8 mouse cellular contexts compared by ENCODE assay signal in genomic region chr16:42874456-42874855, GRCm38 (mm10). TPM values are rescaled to one million over a fixed set of nuclear protein-coding genes. Genes with fewer than 3 reads are reported as not detected.
DNase-seq lines count a peak whose midpoint lies in the region; ATAC-seq lines count a peak whose summit lies in the region.

No protein-coding gene starts in this region.

- peak overlapping the region; percentile 68 for H3K4me2 ChIP-seq in heart, embryonic 11.5 days
- peak overlapping the region; percentile 54 for H3K4me2 ChIP-seq in kidney, embryonic 15.5 days
- H3K4me2 ChIP-seq in lung, embryonic 16.5 days (ENCODE audit: low read depth, low read length): peak overlapping the region; percentile 64

- peak; percentile 50 for DNase-seq in urinary bladder, postnatal 14 days (ENCODE audit: low spot score)
- no peak for DNase-seq in urinary bladder, adult 2 months (ENCODE audit: low spot score)
- peak; percentile 75 for DNase-seq in embryo, embryonic 11 days
- peak; percentile 46 for DNase-seq in skeletal muscle tissue, adult 2 months (ENCODE audit: low read depth, low spot score)
- DNase-seq in right cerebral cortex, postnatal 36 days (ENCODE audit: low spot score in 2 of 2): no peak

- peak overlapping the region; percentile 41 for H3K4me3 ChIP-seq in heart, embryonic 11.5 days (ENCODE audit: low read depth, low read length)
- peak overlapping the region; percentile 44 for H3K4me3 ChIP-seq in kidney, embryonic 15.5 days (replicated peaks)
- H3K4me3 ChIP-seq in lung, embryonic 16.5 days (ENCODE audit: low read length): peak overlapping the region; percentile 60

- peak overlapping the region; percentile 88 for H3K27ac ChIP-seq in heart, embryonic 11.5 days (ENCODE audit: low read depth, low read length)
- peak overlapping the region; percentile 100 for H3K27ac ChIP-seq in kidney, embryonic 15.5 days
- H3K27ac ChIP-seq in lung, embryonic 16.5 days (ENCODE audit: low read length): peak overlapping the region; percentile 97

- H3K27me3 ChIP-seq in heart, embryonic 11.5 days (ENCODE audit: control insufficient read depth, insufficient read depth, low read length): no peaks in the 10 kb centered on the region
- no peaks in the 10 kb centered on the region for H3K27me3 ChIP-seq in kidney, embryonic 15.5 days
- no peaks in the 10 kb centered on the region for H3K27me3 ChIP-seq in lung, embryonic 16.5 days (ENCODE audit: control insufficient read depth, insufficient read depth, low read depth, low read length)

- peak overlapping the region; percentile 59 for H3K9ac ChIP-seq in heart, embryonic 11.5 days (ENCODE audit: low read depth, low read length)
- H3K9ac ChIP-seq in kidney, embryonic 15.5 days: peak overlapping the region; percentile 43
- peak overlapping the region; percentile 73 for H3K9ac ChIP-seq in lung, embryonic 16.5 days (ENCODE audit: low read length)

- H3K4me1 ChIP-seq in heart, embryonic 11.5 days (ENCODE audit: control insufficient read depth, insufficient read depth, low read length): no peaks in the 10 kb centered on the region
- H3K4me1 ChIP-seq in kidney, embryonic 15.5 days: peaks cover 13% of the 10 kb centered on the region; the same call in 1 of the 2 replicates
- H3K4me1 ChIP-seq in lung, embryonic 16.5 days (replicated peaks; ENCODE audit: control insufficient read depth, insufficient read depth, low read length): no peaks in the 10 kb centered on the region; the same call in 1 of the 2 replicates

- H3K9me3 ChIP-seq in heart, embryonic 11.5 days (replicated peaks; ENCODE audit: control insufficient read depth, low read length): no peaks in the 10 kb centered on the region
- H3K9me3 ChIP-seq in kidney, embryonic 15.5 days (replicated peaks): no peaks in the 10 kb centered on the region
- H3K9me3 ChIP-seq in lung, embryonic 16.5 days (ENCODE audit: control insufficient read depth, low read length): no peaks in the 10 kb centered on the region

- H3K36me3 ChIP-seq in heart, embryonic 11.5 days (ENCODE audit: control insufficient read depth, insufficient read depth, low read length): no peaks in the 10 kb centered on the region
- no peaks in the 10 kb centered on the region for H3K36me3 ChIP-seq in kidney, embryonic 15.5 days
- no peaks in the 10 kb centered on the region for H3K36me3 ChIP-seq in lung, embryonic 16.5 days (ENCODE audit: control insufficient read depth, insufficient read depth, low read length)

- ATAC-seq in heart, embryonic 11.5 days (replicated peaks; ENCODE audit: insufficient number of reproducible peaks, low FRiP score, low TSS enrichment): no peak
- no peak for ATAC-seq in kidney, embryonic 15.5 days (replicated peaks; ENCODE audit: low FRiP score)
- no peak for ATAC-seq in lung, embryonic 16.5 days (ENCODE audit: low read depth)

- WGBS in heart, embryonic 11.5 days (ENCODE audit: insufficient replicate concordance): under 1% methylated on average over 5 of the region's 5 CpGs
- WGBS in kidney, embryonic 15.5 days: 0% methylated on average over 5 of the region's 5 CpGs
- WGBS in lung, embryonic 16.5 days: under 1% methylated on average over 5 of the region's 5 CpGs

RNA-seq across cellular contexts. Expression of gene Zbtb20, which starts 1.2 kb away (rescaled TPM):
- polyA plus RNA-seq in urinary bladder, adult 2 months (2012; rRNA removed): 12.5 and 30.9 TPM in 2 replicates
- 38.2 and 39.0 TPM in 2 replicates for polyA plus RNA-seq in heart, embryonic 11.5 days (2014; fragmentation: Nextera tagmentation; extraction: Ambion mirVana)
- 41.2 and 42.1 TPM in 2 replicates for polyA plus RNA-seq in kidney, embryonic 15.5 days (2015; fragmentation: Nextera tagmentation; extraction: Ambion mirVana)
- 21.8 and 25.2 TPM in 2 replicates for polyA plus RNA-seq in lung, embryonic 16.5 days (2015; fragmentation: Nextera tagmentation; extraction: Ambion mirVana)

Comparison
In these comparisons a context has a peak if more than half of its experiments do, and no peak if none do; other contexts are left out.
1. DNase-seq: peak in urinary bladder, postnatal 14 days (single experiment), embryo, embryonic 11 days (single experiment) and skeletal muscle tissue, adult 2 months (single experiment); none in urinary bladder, adult 2 months (single experiment) and right cerebral cortex, postnatal 36 days (0 of 2).
2. Peak in every context shown above with its lines, with median percentiles within 50 percentile points of each other: H3K27ac ChIP-seq, H3K4me2 ChIP-seq, H3K4me3 ChIP-seq and H3K9ac ChIP-seq.